Mouse (Mus musculus) forebrain, embryonic 15.5 days (tissue): ENCODE measurements around the gene Defb23. TPM values are rescaled to one million over a fixed set of nuclear protein-coding genes. Genes with fewer than 3 reads are reported as not detected.

ENCODE experiments used
- ATAC-seq: fragments of 200-750 bp; cut with Nextera tagmentation; replicated peaks from 2 replicates; pipeline ENCODE4 v1.8.0; 2017; ENCODE audit warnings: mild to moderate bottlenecking, moderate TSS enrichment, moderate library complexity
- H3K27ac ChIP-seq: fragments of 300-500 bp; sonication (generic); replicated peaks from 2 replicates; pipeline ENCODE4 v1.5.1; 2015; ENCODE audit warnings: mild to moderate bottlenecking, inconsistent platforms
- H3K27me3 ChIP-seq: fragments of 300-500 bp; sonication (generic); 2 replicates; pipeline ENCODE4 v1.6.1; 2015; ENCODE audit warnings: inconsistent platforms
- H3K36me3 ChIP-seq: fragments of 300-500 bp; sonication (generic); 2 replicates; pipeline ENCODE4 v1.6.1; 2015; ENCODE audit warnings: mild to moderate bottlenecking, inconsistent platforms
- H3K4me1 ChIP-seq: fragments of 300-500 bp; sonication (generic); 2 replicates; pipeline ENCODE4 v1.6.1; 2015; ENCODE audit warnings: inconsistent platforms
- H3K4me2 ChIP-seq: fragments of 300-500 bp; sonication (generic); replicated peaks from 2 replicates; pipeline ENCODE4 v1.6.1; 2015; ENCODE audit warnings: mild to moderate bottlenecking, inconsistent platforms
- H3K4me3 ChIP-seq: fragments of 300-500 bp; sonication (generic); 2 replicates; pipeline ENCODE4 v1.5.1; 2015; ENCODE audit warnings: mild to moderate bottlenecking, inconsistent platforms
- H3K9ac ChIP-seq: fragments of 300-500 bp; sonication (generic); replicated peaks from 2 replicates; pipeline ENCODE4 v1.6.1; 2015; ENCODE audit warnings: mild to moderate bottlenecking, inconsistent platforms
- H3K9me3 ChIP-seq: fragments of 300-500 bp; sonication (generic); 2 replicates; pipeline ENCODE4 v1.6.1; 2016; ENCODE audit warnings: inconsistent platforms
- WGBS: fragments of 180-500 bp; shearing (Covaris S2); methylation state at CpG from one replicate; pipeline ENCODE4 v1.1.7; 2015; ENCODE audit warnings: mixed read lengths; 5-methylcytosine and 5-hydroxymethylcytosine counted together
- polyA plus RNA-seq: library from polyadenylated mRNA; unstranded; fragments of >200 nt; fragmentation: Nextera tagmentation; extraction: Ambion mirVana; gene quantifications from 2 replicates; pipeline ENCODE4 v1.2.1, GENCODE M21; 2015

Defb23 gene
- polyA plus RNA-seq: not detected in 2 replicates

- no peaks in the 10 kb centered on the region for H3K9me3 ChIP-seq
- no peak within 1 kb of the TSS for H3K9ac ChIP-seq
- no peak within 1 kb of the TSS for H3K4me2 ChIP-seq
- H3K27me3 ChIP-seq: no peaks in the 10 kb centered on the region
- no peaks in the 10 kb centered on the region for H3K36me3 ChIP-seq
- no peak within 1 kb of the TSS for H3K27ac ChIP-seq
- no peaks in the 10 kb centered on the region for H3K4me1 ChIP-seq
- no peak within 1 kb of the TSS for H3K4me3 ChIP-seq
- WGBS: 92% methylated on average over 3 of the region's 3 CpGs
- ATAC-seq: no peak
Measured at GRCm38 (mm10) chr2:152464570-152465150, at the start of gene Defb23. TSS of gene Defb23 (minus strand) at chr2:152464620.

- no peaks in the 10 kb centered on the region for H3K36me3 ChIP-seq
- no peak for ATAC-seq
- no peaks in the 10 kb centered on the region for H3K9me3 ChIP-seq
- no peak within 1 kb of the TSS for H3K4me3 ChIP-seq
- no peak within 1 kb of the TSS for H3K4me2 ChIP-seq
- 90% methylated on average over 1 of the region's 1 CpGs for WGBS
- no peaks in the 10 kb centered on the region for H3K4me1 ChIP-seq
- no peak within 1 kb of the TSS for H3K9ac ChIP-seq
- no peak within 1 kb of the TSS for H3K27ac ChIP-seq
- no peaks in the 10 kb centered on the region for H3K27me3 ChIP-seq
Measured at GRCm38 (mm10) chr2:152511592-152511991, 47.2 kb upstream of the Defb23 start, which contains the start of gene Defb26. TSS of gene Defb26 (minus strand) at chr2:152511692.

GRCm38 (mm10) chr2:152503950-152504349, 39.5 kb upstream of the Defb23 start:
- Histone ChIP-seq H3K9ac (no peak overlapping the region), H3K27ac (no peak overlapping the region), H3K4me1 (no peaks in the 10 kb centered on the region), H3K9me3 (no peaks in the 10 kb centered on the region), H3K4me2 (no peak overlapping the region), H3K4me3 (no peak overlapping the region), H3K27me3 (no peaks in the 10 kb centered on the region), H3K36me3 (no peaks in the 10 kb centered on the region)
- 84% methylated on average over 2 of the region's 2 CpGs for WGBS
- no peak for ATAC-seq

GRCm38 (mm10) chr2:152500863-152501229, 36.4 kb upstream of the Defb23 start:
- Histone ChIP-seq H3K4me2 (no peak overlapping the region), H3K27ac (no peak overlapping the region), H3K9ac (no peak overlapping the region), H3K4me1 (no peaks in the 10 kb centered on the region), H3K9me3 (no peaks in the 10 kb centered on the region), H3K4me3 (no peak overlapping the region), H3K36me3 (no peaks in the 10 kb centered on the region), H3K27me3 (no peaks in the 10 kb centered on the region)
- ATAC-seq: no peak
- whole genome bisulfite sequencing: 84% methylated on average over 6 of the region's 6 CpGs

- Histone ChIP-seq H3K27ac (no peak overlapping the region), H3K4me2 (no peak overlapping the region), H3K27me3 (no peaks in the 10 kb centered on the region), H3K9me3 (no peaks in the 10 kb centered on the region), H3K4me3 (no peak overlapping the region), H3K9ac (no peak overlapping the region), H3K4me1 (no peaks in the 10 kb centered on the region), H3K36me3 (no peaks in the 10 kb centered on the region)
- no peak for ATAC-seq
- 77% methylated on average over 7 of the region's 7 CpGs for WGBS
Measured at GRCm38 (mm10) chr2:152500204-152500862, 35.9 kb upstream of the Defb23 start.

GRCm38 (mm10) chr2:152498020-152498419, 33.6 kb upstream of the Defb23 start:
- ATAC-seq: no peak
- no peaks in the 10 kb centered on the region for H3K4me1 ChIP-seq
- WGBS: 87% methylated on average over 6 of the region's 6 CpGs

GRCm38 (mm10) chr2:152493151-152493550, 28.7 kb upstream of the Defb23 start:
- Histone ChIP-seq H3K4me2 (no peak overlapping the region), H3K9me3 (no peaks in the 10 kb centered on the region), H3K27me3 (no peaks in the 10 kb centered on the region), H3K36me3 (no peaks in the 10 kb centered on the region), H3K9ac (no peak overlapping the region), H3K4me1 (no peaks in the 10 kb centered on the region), H3K4me3 (no peak overlapping the region), H3K27ac (no peak overlapping the region)
- WGBS: 80% methylated on average over 6 of the region's 6 CpGs
- no peak for ATAC-seq

More at GRCm38 (mm10) chr2:152498020-152498419, 33.6 kb upstream of the Defb23 start:
- H3K4me3 ChIP-seq: no peak overlapping the region
- no peak overlapping the region for H3K27ac ChIP-seq
- H3K9ac ChIP-seq: no peak overlapping the region
- H3K4me2 ChIP-seq: no peak overlapping the region
- no peaks in the 10 kb centered on the region for H3K27me3 ChIP-seq
- no peaks in the 10 kb centered on the region for H3K9me3 ChIP-seq
- no peaks in the 10 kb centered on the region for H3K36me3 ChIP-seq

- Histone ChIP-seq H3K27ac (no peak within 1 kb of the TSS), H3K4me1 (no peaks in the 10 kb centered on the region), H3K27me3 (no peaks in the 10 kb centered on the region), H3K4me3 (no peak within 1 kb of the TSS), H3K9me3 (no peaks in the 10 kb centered on the region), H3K4me2 (no peak within 1 kb of the TSS), H3K9ac (no peak within 1 kb of the TSS), H3K36me3 (no peaks in the 10 kb centered on the region)
- no peak for ATAC-seq
Measured at GRCm38 (mm10) chr2:152490038-152490437, 25.6 kb upstream of the Defb23 start, which contains the start of gene Defb22. TSS of gene Defb22 (minus strand) at chr2:152490138.

- Histone ChIP-seq H3K4me3 (no peak overlapping the region), H3K36me3 (no peaks in the 10 kb centered on the region), H3K4me2 (no peak overlapping the region), H3K27me3 (no peaks in the 10 kb centered on the region), H3K27ac (no peak overlapping the region), H3K9me3 (no peaks in the 10 kb centered on the region), H3K9ac (no peak overlapping the region), H3K4me1 (no peaks in the 10 kb centered on the region)
- no peak for ATAC-seq
- WGBS: 74% methylated on average over 2 of the region's 2 CpGs
Measured at GRCm38 (mm10) chr2:152487024-152487423, 22.6 kb upstream of the Defb23 start.

- Histone ChIP-seq H3K9ac (no peak overlapping the region), H3K4me1 (no peaks in the 10 kb centered on the region), H3K4me3 (no peak overlapping the region), H3K27ac (no peak overlapping the region), H3K9me3 (no peaks in the 10 kb centered on the region), H3K27me3 (no peaks in the 10 kb centered on the region), H3K4me2 (no peak overlapping the region), H3K36me3 (no peaks in the 10 kb centered on the region)
- ATAC-seq: no peak
- WGBS: 85% methylated on average over 7 of the region's 7 CpGs
Measured at GRCm38 (mm10) chr2:152481726-152482125, 17.3 kb upstream of the Defb23 start.

- no peak for ATAC-seq
- Histone ChIP-seq H3K27me3 (no peaks in the 10 kb centered on the region), H3K36me3 (no peaks in the 10 kb centered on the region), H3K9ac (no peak overlapping the region), H3K4me2 (no peak overlapping the region), H3K27ac (no peak overlapping the region), H3K4me1 (no peaks in the 10 kb centered on the region), H3K9me3 (no peaks in the 10 kb centered on the region), H3K4me3 (no peak overlapping the region)
- 87% methylated on average over 3 of the region's 3 CpGs for WGBS
Measured at GRCm38 (mm10) chr2:152480881-152481280, 16.5 kb upstream of the Defb23 start.

- no peak for ATAC-seq
- H3K27me3 ChIP-seq: no peaks in the 10 kb centered on the region
- H3K4me2 ChIP-seq: no peak within 1 kb of the TSS
- no peak within 1 kb of the TSS for H3K4me3 ChIP-seq
- H3K27ac ChIP-seq: no peak within 1 kb of the TSS
- no peaks in the 10 kb centered on the region for H3K9me3 ChIP-seq
- WGBS: 66% methylated on average over 2 of the region's 2 CpGs
- no peak within 1 kb of the TSS for H3K9ac ChIP-seq
- H3K36me3 ChIP-seq: no peaks in the 10 kb centered on the region
- H3K4me1 ChIP-seq: no peaks in the 10 kb centered on the region
Measured at GRCm38 (mm10) chr2:152476763-152477162, 12.3 kb upstream of the Defb23 start, which contains the start of gene Defb20. TSS of gene Defb20 (plus strand) at chr2:152477063.

- Histone ChIP-seq H3K4me2 (no peak overlapping the region), H3K9me3 (no peaks in the 10 kb centered on the region), H3K27ac (no peak overlapping the region), H3K36me3 (no peaks in the 10 kb centered on the region), H3K4me1 (no peaks in the 10 kb centered on the region), H3K4me3 (no peak overlapping the region), H3K27me3 (no peaks in the 10 kb centered on the region), H3K9ac (no peak overlapping the region)
- WGBS: 33% methylated on average over 3 of the region's 3 CpGs
- no peak for ATAC-seq
Measured at GRCm38 (mm10) chr2:152472434-152472833, 8.0 kb upstream of the Defb23 start.
